Mouse (Mus musculus) heart, adult 8-10 months (tissue): ENCODE measurements at regions not wholly inside any gene's neighbourhood (a gene's known extent, or its start where the extent isn't known, plus 50 kb on each side); places are given as distances from the start of the nearest gene placed in this dataset.

Experiments used
- DNase-seq: peaks from one replicate; pipeline ENCODE4 v3.0.0; 2022; ENCODE audit warnings: low spot score

DNA sequence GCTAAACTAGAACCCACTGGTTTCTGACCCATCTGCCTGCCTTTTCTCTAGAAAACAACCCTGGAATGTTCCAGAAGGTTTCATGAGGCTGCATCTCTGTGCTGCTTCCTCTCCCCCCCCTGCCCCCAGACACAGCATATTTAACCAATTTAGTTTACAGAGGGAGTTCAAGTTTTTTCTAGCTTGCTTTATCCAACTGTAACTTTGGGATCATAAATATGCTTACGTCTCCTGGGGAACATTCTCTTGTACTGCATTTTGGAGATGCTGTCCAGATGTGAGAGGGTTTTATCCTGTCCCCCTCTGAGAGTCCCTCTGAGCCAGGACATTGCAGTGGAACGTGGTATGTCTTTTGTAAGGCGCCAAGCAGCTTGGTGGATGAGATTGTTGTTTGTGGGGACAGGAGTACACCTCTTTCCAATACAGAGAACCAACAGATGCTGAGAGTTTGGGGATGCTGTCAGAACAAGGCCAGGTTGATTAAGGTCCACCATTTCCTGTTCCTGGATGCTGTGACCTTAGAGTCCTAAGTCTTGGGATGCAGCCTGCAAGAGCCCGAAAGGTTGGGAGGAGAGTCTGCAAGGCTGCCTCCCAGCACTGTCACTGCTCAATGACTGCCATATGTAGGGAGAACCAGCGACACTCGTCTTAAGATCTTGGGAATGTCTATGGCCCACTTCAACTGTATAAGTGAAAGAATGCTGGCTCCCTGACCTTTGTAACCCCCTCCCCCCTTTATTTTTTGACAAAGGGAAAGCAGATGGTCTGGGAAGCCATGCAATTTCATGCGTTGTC lies 51.4 kb upstream of the Tut7 start:
- no peak for DNase-seq
